Mouse (Mus musculus) lung, adult 2 months (tissue): ENCODE results near the gene Dusp27. TPM values are rescaled to one million over a fixed set of nuclear protein-coding genes. Genes with fewer than 3 reads are reported as not detected.

Source experiments
- DNase-seq: peaks from one replicate; pipeline ENCODE4 v3.0.0; 2022
- H3K4me1 ChIP-seq: fragments of 200-500 bp; 2 replicates; pipeline ENCODE4 v1.6.1; 2011; ENCODE audit warnings: low read length; ENCODE audit not compliant: control insufficient read depth, insufficient read depth
- H3K4me3 ChIP-seq: fragments of 200-500 bp; replicated peaks from 2 replicates; pipeline ENCODE3; 2011; ENCODE audit warnings: low read depth, mild to moderate bottlenecking, control low read depth, low read length; ENCODE audit errors: extremely low read depth
- CTCF ChIP-seq: fragments of 200-500 bp; IDR thresholded peaks from 2 replicates; pipeline ENCODE4 v1.5.1; 2011; ENCODE audit warnings: mild to moderate bottlenecking, low read length, control low read depth; ENCODE audit not compliant: insufficient read depth
- POLR2A ChIP-seq: fragments of 200-500 bp; IDR thresholded peaks from 2 replicates; pipeline ENCODE4 v1.6.1; 2011; ENCODE audit warnings: low read depth, mild to moderate bottlenecking, control low read depth, low read length, borderline replicate concordance; ENCODE audit errors: extremely low read depth
- WGBS: fragments of 180-500 bp; shearing (Covaris S2); methylation state at CpG from one replicate; pipeline ENCODE4 v1.1.7; 2018; 5-methylcytosine and 5-hydroxymethylcytosine counted together
- polyA plus RNA-seq: library from polyadenylated mRNA; depleted of rRNA; stranded (reverse); fragments of >200 nt; gene quantifications from 2 replicates; pipeline ENCODE4 v1.2.3, GENCODE M21; 2012

Dusp27 gene
- polyA plus RNA-seq, 1 experiment, result 0.69 TPM

DNA sequence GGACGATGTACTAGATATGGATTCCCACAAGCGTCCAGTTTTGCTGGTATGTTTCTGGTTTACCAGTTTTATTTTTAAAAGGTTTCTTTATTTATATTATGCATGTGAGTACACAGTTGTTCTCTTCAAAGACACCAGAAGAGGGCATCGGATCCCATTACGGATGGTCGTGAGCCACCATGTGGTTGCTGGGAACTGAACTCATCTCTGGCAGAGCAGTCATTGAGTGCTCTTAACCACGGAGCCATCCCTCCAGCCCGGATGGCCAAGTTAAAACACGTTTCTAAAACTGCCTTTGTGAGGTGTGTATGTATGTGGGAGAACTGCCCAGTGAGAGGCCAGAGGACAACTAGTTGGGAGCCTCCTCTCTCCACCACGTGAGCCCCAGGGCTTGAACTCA is 30.9 kb upstream of the Dusp27 start:
- 52% methylated on average over 9 of the region's 9 CpGs for WGBS
- Histone ChIP-seq H3K4me1 (no peaks in the 10 kb centered on the region), H3K4me3 (no peak overlapping the region)
- TF ChIP-seq CTCF, result no peak
- DNase-seq, result no peak

DNA sequence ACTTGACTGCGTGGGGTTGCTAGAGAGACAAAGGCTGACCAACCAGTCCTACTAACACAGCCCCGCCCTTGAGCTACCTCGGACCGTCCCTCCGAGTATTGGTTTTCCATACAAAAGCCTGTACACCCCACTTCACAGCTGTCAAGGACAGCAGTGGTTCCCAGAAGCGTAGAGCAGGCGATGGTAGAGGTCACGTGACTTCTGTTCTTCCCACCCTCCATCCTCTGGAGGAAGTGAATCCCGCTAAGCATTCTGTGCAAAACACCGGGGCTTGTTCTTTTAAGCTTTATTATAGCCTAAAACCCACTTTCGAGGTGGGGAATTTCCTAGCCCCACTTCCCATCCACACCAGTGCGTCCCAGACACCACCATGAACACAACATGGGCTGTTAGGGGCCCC is 30.0 kb upstream of the Dusp27 start:
- Histone ChIP-seq H3K4me1 (no peaks in the 10 kb centered on the region), H3K4me3 (no peak overlapping the region)
- WGBS, result 57% methylated on average over 12 of the region's 12 CpGs
- DNase-seq, result no peak
- no peak for TF ChIP-seq POLR2A
- TF ChIP-seq CTCF, result no peak

DNA sequence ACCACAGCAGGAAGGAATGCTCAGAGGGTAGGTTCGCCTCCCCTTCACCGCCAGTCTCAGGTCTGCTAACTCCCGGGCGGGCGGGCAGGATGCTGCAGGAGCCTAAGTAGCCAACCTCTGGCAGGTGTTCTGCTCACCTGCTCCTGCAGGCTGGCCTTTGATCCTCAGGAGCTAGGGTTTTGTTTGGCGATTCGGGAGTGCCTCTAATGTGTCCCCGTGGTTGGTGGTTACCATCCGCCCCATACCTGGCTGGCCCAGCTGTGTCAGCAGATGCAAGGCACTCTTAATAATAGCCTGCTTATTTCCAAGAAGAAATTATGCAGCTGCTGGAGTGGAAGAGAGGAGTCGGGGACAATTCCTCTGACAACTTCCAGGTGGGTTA is 27.4 kb upstream of the Dusp27 start:
- DNase-seq, result no peak
- WGBS, result 27% methylated on average over 10 of the region's 10 CpGs
- TF ChIP-seq CTCF (no peak), POLR2A (no peak)
- Histone ChIP-seq H3K4me3 (no peak overlapping the region), H3K4me1 (no peaks in the 10 kb centered on the region)

DNA sequence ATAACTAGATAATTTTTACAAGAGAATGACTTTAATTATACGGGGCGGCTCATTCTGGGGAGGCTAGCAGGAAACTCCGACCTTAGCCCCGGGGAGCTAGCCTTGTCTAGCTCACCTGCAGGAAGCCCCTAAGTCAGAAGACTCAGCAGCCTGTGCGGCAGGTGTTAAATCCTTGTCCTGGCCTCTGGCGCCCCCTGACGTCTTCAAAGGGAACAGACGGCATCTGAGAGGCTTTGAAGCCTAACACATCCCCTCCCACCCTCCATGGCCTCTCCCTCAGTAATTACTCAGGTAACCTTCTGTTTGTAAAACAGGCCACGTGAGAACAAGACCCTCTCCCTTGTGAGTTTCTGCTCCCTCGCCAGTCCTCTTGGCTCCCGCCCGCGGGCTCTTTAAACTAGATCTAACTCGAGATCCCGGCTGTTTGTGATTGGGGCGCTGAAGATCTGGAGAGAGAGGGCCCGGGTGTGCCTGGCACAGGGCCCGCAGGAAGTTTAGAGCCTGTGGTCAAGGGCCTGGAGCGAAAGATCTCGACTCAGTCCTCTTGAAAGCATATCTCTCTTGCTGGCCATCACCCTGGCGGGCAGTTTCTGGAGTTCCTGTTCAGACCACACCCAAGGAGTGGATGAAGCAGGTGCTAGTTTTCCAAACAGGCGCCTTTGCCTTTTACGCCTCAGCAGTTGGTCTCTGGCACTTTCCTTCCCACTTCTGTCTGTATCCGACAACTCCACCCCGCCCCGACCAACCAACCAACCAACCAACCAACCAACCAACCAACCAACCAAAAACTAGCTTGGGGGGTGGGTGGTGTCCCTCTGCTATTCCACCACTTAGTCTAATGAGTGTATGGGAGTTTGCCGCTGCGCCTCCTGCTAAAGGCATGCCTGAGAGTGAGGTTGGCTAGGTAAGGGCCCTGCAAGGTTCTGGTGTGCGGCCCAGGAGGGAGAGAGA is 26.7 kb upstream of the Dusp27 start:
- peak; percentile 90 for TF ChIP-seq CTCF
- TF ChIP-seq POLR2A, result no peak
- DNase-seq, result peak; percentile 74
- 9% methylated on average over 29 of the region's 29 CpGs for WGBS
- Histone ChIP-seq H3K4me1 (no peaks in the 10 kb centered on the region), H3K4me3 (no peak overlapping the region)

DNA sequence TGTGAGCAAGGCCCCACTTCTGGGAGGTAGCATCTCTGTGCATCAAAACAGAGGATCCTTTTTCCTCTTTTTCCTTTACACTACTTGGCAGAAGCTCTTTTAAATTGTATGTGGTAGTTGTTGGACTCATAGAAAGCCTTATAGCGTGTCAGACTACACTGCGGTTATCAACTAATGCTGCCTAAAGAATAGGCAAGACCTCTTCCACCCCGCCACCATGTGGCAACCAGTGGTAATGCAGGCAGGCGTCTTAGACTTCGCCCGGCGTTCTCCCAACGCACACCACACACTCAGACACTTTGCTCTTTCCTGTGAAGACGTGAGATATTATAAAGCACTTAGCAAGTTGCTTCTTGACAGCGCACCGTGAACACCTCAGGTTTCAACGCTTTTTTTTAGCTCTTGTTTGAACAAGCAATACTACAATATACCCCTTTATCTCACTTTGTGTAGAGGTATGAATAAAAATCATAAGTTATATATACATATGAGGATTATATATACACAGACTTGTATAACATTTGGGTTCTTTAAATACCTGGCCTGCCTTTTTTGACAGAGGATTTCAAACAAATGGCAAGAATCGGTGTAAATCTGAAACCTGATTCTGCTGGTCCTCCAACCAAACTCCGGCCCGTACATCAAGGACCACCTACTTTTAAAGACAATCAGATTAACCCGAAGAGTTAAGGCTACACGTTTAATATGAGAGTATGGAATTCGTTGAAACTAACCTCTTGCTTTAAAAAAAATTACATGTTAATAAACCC is 25.8 kb upstream of the Dusp27 start:
- H3K4me1 ChIP-seq, result no peaks in the 10 kb centered on the region
- 9% methylated on average over 18 of the region's 18 CpGs for WGBS
- peak; percentile 83 for DNase-seq
- TF ChIP-seq CTCF, result peak; percentile 98
- no peak for TF ChIP-seq POLR2A
- no peak overlapping the region for H3K4me3 ChIP-seq

DNA sequence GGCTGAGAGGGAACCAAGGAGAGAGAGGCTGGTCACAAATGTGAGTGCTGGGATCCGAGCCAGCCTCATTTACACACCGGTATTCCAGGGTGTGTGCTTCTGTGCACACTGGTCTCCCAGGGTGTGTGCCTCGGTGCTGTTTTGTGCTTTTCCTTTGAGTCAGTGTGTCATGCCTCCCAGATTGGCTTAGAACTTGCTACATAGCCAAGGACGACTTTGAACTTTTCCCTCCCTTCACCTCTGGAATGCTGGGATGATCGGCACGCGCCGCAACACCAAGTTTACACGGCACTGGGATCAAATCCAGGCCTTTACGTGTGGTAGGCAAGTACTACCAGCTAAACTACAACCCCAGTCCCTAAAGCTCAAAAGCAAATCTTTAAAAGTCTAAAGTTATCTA is 24.3 kb upstream of the Dusp27 start:
- no peak for TF ChIP-seq CTCF
- Histone ChIP-seq H3K4me1 (no peaks in the 10 kb centered on the region), H3K4me3 (no peak overlapping the region)
- WGBS, result 90% methylated on average over 10 of the region's 10 CpGs
- DNase-seq, result no peak

DNA sequence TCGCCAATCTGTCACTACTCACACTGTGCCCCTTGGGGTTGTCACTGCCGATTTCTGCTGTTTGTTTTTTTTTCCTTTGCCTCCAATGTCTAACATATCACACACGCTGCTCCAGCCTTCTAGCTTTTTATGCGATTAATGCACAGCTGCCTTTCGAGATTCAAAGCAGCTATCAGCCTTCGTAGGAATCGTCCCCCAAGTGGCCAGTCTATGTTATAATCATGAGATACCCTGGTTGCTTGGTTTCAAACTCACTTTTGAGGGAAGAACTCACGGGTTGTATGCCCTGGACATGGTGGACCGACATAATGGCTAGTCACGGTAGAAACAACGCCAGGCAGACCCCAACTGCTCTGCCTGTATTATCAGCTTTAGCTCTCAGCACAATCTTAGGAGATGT is 23.6 kb upstream of the Dusp27 start:
- DNase-seq, result no peak
- 60% methylated on average over 11 of the region's 11 CpGs for WGBS
- Histone ChIP-seq H3K4me3 (no peak overlapping the region), H3K4me1 (no peaks in the 10 kb centered on the region)
- TF ChIP-seq CTCF (no peak), POLR2A (no peak)

DNA sequence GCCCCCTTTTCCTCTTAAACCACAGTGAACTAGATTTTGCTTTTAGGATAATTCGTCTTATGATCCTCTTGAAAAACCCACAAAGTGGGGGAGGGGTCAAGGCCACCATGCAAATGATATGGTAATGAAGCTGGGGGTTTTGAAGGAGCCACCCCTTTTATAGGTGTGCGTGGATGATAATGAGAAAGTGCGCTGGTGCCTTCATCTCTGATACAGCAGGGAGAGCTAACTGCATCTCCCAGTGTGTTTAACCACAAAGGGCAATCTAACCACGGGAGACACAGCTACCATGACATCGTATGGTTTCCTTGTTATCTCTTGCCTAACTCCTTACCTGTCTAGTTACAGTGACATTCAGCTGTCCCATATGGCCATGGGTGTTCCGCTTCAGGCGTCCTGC is 22.3 kb upstream of the Dusp27 start:
- 81% methylated on average over 7 of the region's 7 CpGs for WGBS
- DNase-seq, result no peak
- no peak overlapping the region for H3K4me3 ChIP-seq
- H3K4me1 ChIP-seq, result no peaks in the 10 kb centered on the region
- TF ChIP-seq POLR2A (no peak), CTCF (no peak)

DNA sequence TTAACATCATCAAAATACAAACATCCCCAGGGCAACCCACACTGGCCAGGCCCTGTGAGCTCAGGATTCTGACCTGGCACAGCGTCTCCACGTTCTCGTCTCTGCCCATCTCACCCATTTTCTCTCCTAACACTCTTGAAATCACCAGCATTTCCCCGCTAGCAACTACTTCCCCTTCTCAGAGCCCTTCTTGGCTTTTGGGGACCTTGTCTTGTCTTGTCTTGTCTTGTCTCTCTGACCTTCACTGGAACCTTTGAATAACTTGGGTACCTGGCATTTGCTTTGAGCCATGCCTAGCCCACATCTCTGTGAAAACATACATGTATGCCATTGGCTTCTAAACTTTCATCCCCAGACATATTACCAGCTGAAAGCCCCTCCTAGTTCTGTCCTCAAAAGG is 21.7 kb upstream of the Dusp27 start:
- Histone ChIP-seq H3K4me1 (no peaks in the 10 kb centered on the region), H3K4me3 (no peak overlapping the region)
- 72% methylated on average over 4 of the region's 4 CpGs for WGBS
- no peak for TF ChIP-seq POLR2A
- no peak for DNase-seq

DNA sequence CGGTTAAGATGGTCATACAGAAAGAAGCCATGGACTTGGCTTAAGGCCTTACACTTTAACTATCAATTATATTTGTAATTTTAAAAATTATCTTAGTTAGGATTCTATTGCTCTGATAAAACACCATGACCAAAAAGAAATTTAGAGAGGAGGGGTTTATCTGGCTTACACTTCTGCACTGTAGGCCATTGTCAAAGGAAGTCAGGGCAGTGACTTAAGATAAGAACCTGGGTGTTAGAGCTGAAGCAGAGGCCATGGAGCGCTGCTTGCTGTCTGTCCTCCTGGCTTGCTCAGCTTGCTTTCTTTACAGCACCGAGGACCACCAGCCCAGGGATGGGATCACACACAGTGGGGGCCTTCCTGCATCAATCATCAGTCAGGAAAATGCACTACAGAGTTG is 19.9 kb upstream of the Dusp27 start:
- TF ChIP-seq POLR2A (no peak), CTCF (no peak)
- Histone ChIP-seq H3K4me1 (no peaks in the 10 kb centered on the region), H3K4me3 (no peak overlapping the region)
- DNase-seq, result no peak
- 73% methylated on average over 3 of the region's 3 CpGs for WGBS
